Mouse (Mus musculus) cerebellum, adult 18-20 months (tissue): Measurements from ENCODE around the gene Pla2g12a.
A peak's percentile ranks its signal among the peaks of the same experiment; 100 is the strongest.

Experiments
- DNase-seq, 2 experiments: peaks; one replicate each; pipeline ENCODE4 v3.0.0; 2021

Gene Pla2g12a

DNA sequence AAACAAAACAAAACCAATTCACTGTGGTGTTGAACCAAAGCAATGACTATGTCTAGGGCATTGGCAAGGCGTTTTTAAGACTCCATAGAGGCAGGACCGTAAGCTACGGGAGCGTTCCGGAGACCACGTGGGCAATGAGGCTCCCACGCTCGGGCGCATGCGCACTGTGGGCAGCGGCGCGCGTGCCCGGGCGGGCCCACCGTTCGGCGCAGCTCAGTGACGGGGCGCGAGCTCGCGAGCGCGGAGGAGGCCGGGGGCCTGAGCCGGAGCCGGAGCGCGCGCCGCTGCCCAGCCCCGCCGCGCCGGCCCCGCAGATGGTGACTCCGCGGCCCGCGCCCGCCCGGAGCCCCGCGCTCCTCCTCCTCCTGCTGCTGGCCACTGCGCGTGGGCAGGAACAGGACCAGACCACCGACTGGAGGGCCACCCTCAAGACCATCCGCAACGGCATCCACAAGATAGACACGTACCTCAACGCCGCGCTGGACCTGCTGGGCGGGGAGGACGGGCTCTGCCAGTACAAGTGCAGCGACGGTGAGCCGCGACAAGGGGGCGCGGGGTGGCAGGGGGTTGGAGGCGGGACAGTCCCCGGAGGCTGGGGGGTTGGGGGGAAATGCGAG lies at the start of gene Pla2g12a:
Gene Pla2g12a (plus strand): TSS at position 202 of the 617 bp plus-strand sequence.
- DNase-seq: peak; percentile 90 to 97

DNA sequence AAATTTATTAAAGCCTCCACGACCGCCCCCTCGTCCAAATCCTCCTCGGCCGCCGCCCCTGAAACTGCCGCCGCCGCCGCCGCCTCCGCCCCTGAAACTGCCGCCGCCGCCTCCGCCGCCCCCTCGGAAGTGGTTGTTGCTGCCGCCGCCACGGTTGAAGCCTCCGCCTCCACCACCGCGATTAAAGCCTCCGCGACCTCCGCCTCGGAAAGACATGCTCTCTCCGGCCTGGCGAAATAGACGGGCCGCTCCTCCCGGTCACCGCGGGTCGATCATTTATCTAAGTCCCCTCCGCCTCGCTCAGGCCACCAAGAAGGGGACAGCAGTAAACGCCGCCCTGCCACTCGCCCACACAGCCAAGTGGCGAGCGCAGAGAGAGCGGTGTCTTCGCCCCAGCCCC lies 47.8 kb upstream of the Pla2g12a start:
- DNase-seq: peak in 1 of 2 experiments; percentile 27

DNA sequence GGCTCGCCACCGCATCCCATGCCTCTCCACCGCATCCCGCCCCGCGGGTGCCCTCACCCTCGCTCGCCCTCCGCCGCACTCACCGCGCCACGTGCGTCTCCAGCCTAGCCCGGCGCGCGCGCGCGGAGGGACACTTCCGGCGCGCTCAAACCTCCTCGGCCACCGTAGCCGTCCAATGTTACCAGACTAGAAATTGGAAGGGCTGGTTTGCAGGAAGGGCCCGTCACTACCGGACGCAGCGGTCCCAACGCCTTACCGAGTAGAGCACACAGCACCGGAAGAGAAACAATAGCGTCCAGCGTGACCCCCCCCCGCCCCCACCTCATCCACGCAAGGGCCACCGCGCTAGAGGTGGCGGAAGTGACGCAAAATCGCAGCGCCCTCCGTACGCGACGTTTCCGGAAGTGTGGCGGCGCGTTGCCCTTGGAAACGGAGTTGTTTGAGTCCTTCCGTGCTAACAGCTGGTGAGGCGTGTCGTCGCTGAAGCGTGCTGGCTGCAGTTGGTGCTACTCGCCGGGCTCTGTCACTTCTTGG lies 47.3 kb upstream of the Pla2g12a start, which contains the start of gene Gar1:
Gene Gar1 (minus strand): TSS at position 362 of the 534 bp plus-strand sequence.
- DNase-seq: peak; percentile 93 to 96

- DNase-seq: no peak
Observed at GRCm38 (mm10) chr3:129835388-129835934, 42.9 kb upstream of the Pla2g12a start, which contains the start of gene Cfi. Gene Cfi, plus strand, starts transcription at chr3:129835884.

- no peak for DNase-seq
Observed at GRCm38 (mm10) chr3:129836051-129836697, 42.2 kb upstream of the Pla2g12a start.

DNA sequence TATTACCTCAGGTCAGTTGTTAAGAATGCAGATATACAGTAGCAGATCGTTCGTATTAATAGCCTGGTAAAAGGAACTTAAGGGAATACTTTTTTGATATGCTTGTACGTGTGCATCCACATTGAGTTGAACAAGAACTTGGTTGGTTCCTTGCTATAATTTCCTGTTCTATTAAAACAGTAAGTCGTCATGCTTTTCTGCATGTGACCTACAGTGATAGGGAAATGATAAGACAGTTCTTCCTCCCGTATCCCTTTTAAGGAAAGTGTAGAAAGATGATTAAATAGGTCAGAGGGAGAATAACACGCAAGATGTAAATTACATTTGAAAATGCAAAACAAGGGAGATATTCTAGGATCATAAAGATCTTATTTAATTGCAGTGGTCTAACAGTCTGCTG lies 41.4 kb upstream of the Pla2g12a start:
- no peak for DNase-seq

GRCm38 (mm10) chr3:129838017-129838416 lies 40.4 kb upstream of the Pla2g12a start:
- no peak for DNase-seq

GRCm38 (mm10) chr3:129845868-129846267 lies 32.5 kb upstream of the Pla2g12a start:
- no peak for DNase-seq

- DNase-seq: no peak
Observed at GRCm38 (mm10) chr3:129846846-129847245, 31.6 kb upstream of the Pla2g12a start.

DNA sequence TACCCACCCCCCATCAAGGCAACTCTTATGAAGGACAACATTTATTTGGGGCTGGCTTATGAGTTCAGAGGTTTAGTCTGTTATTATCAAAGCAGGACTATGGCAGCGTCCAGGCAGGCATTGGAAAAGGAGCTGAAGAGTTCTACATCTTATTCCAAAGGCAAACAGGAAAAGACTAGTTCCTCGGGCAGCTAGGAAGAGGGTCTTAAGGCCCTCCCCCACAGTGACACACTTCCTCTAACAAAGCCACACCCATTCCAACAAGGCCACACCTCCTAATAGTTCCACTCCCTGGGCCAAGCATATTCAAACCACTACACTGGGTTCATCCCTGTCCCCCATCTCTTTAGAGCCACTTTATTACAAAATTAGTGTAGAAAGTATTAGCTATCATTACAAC lies 15.8 kb upstream of the Pla2g12a start:
- no peak for DNase-seq

- DNase-seq: peak; percentile 44 to 56
Observed at GRCm38 (mm10) chr3:129863698-129864097, 14.7 kb upstream of the Pla2g12a start.

- DNase-seq: no peak
Observed at GRCm38 (mm10) chr3:129877327-129877726, 1.1 kb upstream of the Pla2g12a start.

DNA sequence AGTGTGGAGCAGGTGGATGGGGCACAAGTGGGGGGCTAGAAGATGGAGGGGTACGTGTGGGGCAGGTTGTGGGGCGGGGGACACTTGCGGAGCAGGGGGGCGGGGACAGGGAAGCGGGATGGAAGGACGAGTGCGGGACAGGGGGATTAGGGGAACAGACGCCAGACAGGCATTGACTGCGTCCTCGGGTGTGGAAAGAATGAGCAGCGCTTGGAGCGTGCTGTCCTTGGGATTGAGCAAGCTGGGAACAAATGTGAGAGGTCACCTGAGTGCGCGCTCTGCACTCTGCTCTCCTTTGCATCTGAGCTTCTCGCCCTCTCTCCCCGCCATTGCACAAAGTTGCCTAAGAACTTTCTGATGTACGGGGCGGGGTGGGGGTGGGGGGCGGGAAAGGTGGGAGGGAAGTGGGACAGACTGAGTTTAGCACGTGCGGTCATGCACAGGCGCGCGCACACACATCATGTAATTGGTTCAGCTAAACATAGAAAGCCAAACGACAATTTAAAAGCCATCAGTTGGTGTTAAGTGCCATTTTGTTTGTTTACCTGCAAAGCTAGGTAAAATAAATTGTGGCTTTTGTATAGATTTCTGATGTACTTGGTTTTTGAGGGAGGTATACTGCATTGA lies 838 bp downstream of the Pla2g12a start:
- peak in 1 of 2 experiments; percentile 33 for DNase-seq

DNA sequence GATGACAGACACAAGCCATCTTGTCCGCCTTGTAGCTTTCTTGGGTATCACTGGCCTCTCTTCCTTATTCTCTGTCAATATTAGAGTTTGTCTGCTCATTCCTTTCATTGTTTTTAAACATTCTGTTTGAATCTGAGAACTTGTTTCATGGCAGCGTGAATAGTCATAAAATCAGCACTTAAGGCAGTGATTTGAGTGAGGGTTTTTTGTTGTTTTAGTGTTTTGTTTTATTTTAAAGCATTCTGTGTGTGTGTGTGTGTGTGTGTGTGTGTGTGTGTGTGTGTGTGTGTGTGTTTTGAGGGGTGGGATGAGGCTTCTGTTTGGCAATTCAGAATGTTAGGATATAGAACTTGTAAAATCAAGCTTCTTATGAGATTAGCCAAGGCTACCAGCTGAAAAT lies 1.5 kb downstream of the Pla2g12a start:
- DNase-seq: no peak

DNA sequence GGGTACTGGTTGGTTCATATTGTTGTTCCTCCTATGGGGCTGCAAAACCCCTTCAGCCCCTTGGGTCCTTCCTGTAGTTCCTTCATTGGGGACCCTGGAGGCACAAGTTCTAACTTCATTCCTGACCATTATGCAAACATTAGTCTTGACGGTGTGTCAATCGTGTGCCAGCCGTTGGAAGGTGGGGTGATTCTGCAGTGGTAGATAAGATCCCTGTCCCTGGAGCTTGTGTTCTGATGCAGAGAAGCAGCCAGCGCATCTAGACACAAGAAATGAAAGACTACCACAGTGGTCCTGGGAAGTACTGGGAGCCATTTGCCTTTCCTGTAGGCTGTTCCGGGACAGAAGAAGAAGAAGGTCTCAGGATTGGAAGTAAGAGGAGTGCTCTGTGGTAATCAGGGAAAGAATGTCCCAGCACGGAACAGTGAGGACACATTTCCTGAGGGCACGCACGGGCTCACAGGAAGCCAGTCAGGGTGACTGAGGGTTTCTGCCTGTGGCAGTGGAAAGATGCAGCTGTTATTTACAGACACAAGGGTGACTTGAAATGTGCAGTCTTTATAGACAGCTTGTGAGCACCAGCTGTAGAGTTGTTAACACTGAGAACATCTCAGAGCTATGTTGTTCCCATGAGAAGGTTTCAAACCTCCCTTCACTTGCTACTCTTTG lies 2.7 kb downstream of the Pla2g12a start:
- no peak for DNase-seq

DNA sequence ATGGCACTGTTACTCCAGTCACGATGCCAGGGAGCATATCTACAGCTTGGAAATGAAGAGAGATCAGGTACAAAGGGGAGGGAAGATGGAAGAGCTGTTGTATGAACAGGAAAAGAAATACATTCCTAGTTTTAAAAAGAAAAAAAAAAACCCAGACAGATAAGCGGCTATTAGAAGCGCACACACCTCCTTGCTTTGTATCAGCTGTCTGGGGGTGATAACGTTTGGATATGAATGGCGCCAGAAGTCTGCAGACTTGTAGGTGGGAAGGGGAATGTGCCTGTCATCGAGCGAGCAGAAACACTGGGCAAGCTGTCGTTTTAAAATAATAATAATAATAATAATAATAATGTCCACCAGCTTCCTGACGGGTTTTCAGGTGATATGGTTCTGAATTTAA lies 7.2 kb downstream of the Pla2g12a start:
- no peak for DNase-seq

DNA sequence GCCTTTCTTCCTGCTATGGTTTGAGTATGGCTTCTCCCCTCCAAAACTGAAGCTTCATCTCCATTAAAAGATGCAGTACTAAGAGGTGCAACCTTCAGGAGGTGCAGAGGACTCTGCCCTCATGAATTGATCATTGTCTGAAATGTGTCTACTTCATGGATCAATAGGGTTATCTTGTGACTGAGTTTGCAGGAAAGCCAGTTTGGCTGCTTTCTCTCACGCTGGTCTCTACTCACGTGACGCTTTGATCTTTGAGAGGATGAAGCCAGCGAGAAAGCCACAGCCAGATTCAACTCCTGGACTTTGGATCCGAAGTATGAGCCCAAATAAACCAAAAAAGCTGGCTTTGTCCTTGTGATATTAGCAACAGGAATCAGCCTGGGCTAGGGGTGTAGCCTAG lies 8.0 kb downstream of the Pla2g12a start:
- DNase-seq: no peak

DNA sequence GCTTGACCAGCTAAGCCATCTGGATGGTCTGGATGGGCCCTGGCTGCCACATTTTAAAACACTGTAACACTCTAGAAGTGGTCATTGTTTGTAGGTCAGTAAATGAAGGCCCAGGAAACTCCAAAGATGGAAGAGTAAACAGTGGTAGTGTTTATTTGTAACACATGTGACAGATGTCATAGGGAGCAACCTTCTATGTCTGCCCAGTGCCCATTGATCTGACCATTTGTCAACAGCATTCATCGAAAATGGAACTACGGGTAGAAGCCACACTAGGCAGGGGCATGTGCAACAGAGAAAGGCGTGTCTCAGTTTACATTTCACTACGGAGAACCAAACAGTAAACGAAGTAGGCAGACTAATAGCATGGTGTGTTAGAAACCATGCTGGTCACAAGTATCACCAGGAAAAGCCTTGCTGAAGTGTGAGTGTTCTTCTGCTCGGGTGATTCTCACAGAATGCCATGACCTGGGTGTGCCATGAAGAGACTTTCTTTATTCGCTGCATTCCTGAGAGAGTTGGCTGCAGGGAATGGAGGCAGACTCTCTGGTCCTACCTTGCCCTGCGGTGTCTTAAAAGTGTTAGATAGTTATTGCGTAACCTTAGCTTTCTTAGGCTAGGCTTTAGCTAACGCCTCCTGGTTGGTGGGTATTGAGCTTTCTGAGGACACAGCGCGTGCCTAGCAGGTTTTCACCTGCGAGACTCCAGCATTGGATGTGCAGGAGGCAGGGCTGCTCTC lies 9.5 kb downstream of the Pla2g12a start:
- no peak for DNase-seq

GRCm38 (mm10) chr3:129892003-129892402 lies 13.6 kb downstream of the Pla2g12a start:
- no peak for DNase-seq

DNA sequence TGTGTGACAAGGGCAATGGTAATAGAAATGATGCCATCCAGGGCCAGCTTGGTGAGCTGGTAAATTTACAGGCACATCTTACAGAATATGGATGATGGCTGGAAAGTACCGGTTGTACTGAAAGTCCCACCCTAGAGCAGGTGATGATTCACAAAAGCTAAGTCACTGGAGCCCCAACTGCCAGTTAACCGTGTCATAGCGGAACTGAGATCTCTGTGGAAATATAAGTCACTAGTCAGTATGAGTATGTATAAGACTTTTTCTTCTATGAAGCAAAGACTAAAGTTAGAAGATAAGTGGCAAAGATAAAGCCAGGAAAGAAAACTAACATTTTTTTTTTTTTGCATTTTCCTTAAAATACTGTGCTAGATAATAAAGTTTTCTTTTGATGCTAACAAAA lies 14.7 kb downstream of the Pla2g12a start:
- no peak for DNase-seq

GRCm38 (mm10) chr3:129896591-129896990 lies 18.2 kb downstream of the Pla2g12a start:
- no peak for DNase-seq

GRCm38 (mm10) chr3:129898886-129899285 lies 20.5 kb downstream of the Pla2g12a start:
- DNase-seq: no peak
